Mouse (Mus musculus) limb, embryonic 14.5 days (tissue): ENCODE results near the gene Tchhl1. TPM values are rescaled to one million over a fixed set of nuclear protein-coding genes. Genes with fewer than 3 reads are reported as not detected.

Source experiments
- ATAC-seq: fragments of 200-750 bp; cut with Nextera tagmentation; 2 replicates; pipeline ENCODE4 v1.8.0; 2017; ENCODE audit warnings: low read depth, moderate number of reproducible peaks, moderate TSS enrichment; ENCODE audit not compliant: low FRiP score
- DNase-seq: peaks from one replicate; pipeline ENCODE4 v3.0.0-alpha.2; 2015; ENCODE audit warnings: low spot score
- H3K27ac ChIP-seq: fragments of 300-500 bp; sonication (generic); replicated peaks from 2 replicates; pipeline ENCODE4 v1.5.1; 2014; ENCODE audit warnings: low read depth, mild to moderate bottlenecking, low read length, moderate library complexity, mixed read lengths
- H3K27me3 ChIP-seq: fragments of 300-500 bp; sonication (generic); 2 replicates; pipeline ENCODE4 v1.6.1; 2014; ENCODE audit warnings: low read length, mixed read lengths; ENCODE audit not compliant: control insufficient read depth, insufficient read depth
- H3K36me3 ChIP-seq: fragments of 300-500 bp; sonication (generic); 2 replicates; pipeline ENCODE4 v1.6.1; 2014; ENCODE audit warnings: mild to moderate bottlenecking, low read length, moderate library complexity, mixed read lengths; ENCODE audit not compliant: control insufficient read depth, insufficient read depth
- H3K4me1 ChIP-seq: fragments of 300-500 bp; sonication (generic); 2 replicates; pipeline ENCODE4 v1.6.1; 2014; ENCODE audit warnings: antibody characterized with exemption, low read length, mixed read lengths; ENCODE audit not compliant: control insufficient read depth, insufficient read depth
- H3K4me2 ChIP-seq: fragments of 300-500 bp; sonication (generic); replicated peaks from 2 replicates; pipeline ENCODE4 v1.6.1; 2014; ENCODE audit warnings: low read depth, mild to moderate bottlenecking, low read length, moderate library complexity; ENCODE audit not compliant: severe bottlenecking
- H3K4me3 ChIP-seq: fragments of 300-500 bp; sonication (generic); replicated peaks from 2 replicates; pipeline ENCODE4 v1.5.1; 2014; ENCODE audit warnings: low read length
- H3K9ac ChIP-seq: fragments of 300-500 bp; sonication (generic); 2 replicates; pipeline ENCODE4 v1.6.1; 2014; ENCODE audit warnings: mild to moderate bottlenecking, low read depth, low read length, moderate library complexity; ENCODE audit not compliant: severe bottlenecking
- H3K9me3 ChIP-seq: fragments of 300-500 bp; sonication (generic); 2 replicates; pipeline ENCODE4 v1.6.1; 2016; ENCODE audit warnings: low read length; ENCODE audit not compliant: control insufficient read depth
- POLR2A ChIP-seq: fragments of 200-500 bp; IDR thresholded peaks from 2 replicates; pipeline ENCODE4 v1.8.0; 2012; ENCODE audit warnings: inconsistent platforms, mild to moderate bottlenecking, moderate library complexity, borderline replicate concordance; ENCODE audit not compliant: insufficient read depth, insufficient read length; ENCODE audit errors: extremely low read depth
- WGBS: fragments of 180-500 bp; shearing (Covaris S2); extraction: QIAGEN DNeasy Blood & Tissue Kit; methylation state at CpG from one replicate; pipeline ENCODE4 v1.1.7; 2014; 5-methylcytosine and 5-hydroxymethylcytosine counted together
- polyA plus RNA-seq, 2 experiments: library from polyadenylated mRNA; depleted of rRNA in 1 of 2; stranded (reverse) in 1 of 2; unstranded in 1 of 2; fragments of >200 nt; fragmentation: Nextera tagmentation in 1 of 2; extraction: Ambion mirVana in 1 of 2; gene quantifications; 2 replicates each; pipeline versions ENCODE4 v1.2.1 to v1.2.3; 2012 to 2014

Gene Tchhl1
- polyA plus RNA-seq, 2 experiments: not detected

DNA sequence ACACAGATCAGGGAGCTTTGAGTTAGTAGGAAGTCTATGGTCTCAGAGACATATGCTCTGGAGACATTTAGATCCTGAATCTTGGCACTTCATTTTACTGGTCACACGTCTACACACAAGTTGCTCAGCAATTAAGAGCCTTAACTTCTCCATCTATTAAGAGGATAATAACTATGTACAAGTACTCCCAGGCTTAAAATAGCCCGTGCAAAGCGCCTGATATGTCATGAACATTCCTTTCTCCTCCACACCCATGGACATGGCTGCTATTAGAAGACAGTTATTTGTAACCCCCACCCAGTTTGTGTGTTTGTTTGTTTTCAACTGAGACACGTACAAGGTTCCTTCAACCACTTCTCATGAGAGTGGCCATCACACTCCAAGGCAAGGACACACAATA is 1.4 kb upstream of the Tchhl1 start:
- Histone ChIP-seq H3K9ac (no peak overlapping the region), H3K27me3 (no peaks in the 10 kb centered on the region), H3K27ac (no peak overlapping the region), H3K9me3 (no peaks in the 10 kb centered on the region), H3K4me3 (no peak overlapping the region), H3K4me1 (no peaks in the 10 kb centered on the region), H3K36me3 (no peaks in the 10 kb centered on the region), H3K4me2 (no peak overlapping the region)
- no peak for DNase-seq
- no peak for ATAC-seq
- 79% methylated on average over 4 of the region's 4 CpGs for WGBS
- TF ChIP-seq POLR2A: no peak

GRCm38 (mm10) chr3:93469629-93470028 is 1.1 kb downstream of the Tchhl1 start:
- TF ChIP-seq POLR2A: no peak
- H3K27me3 ChIP-seq: no peaks in the 10 kb centered on the region
- no peaks in the 10 kb centered on the region for H3K36me3 ChIP-seq
- ATAC-seq (no peak), DNase-seq (no peak)
- no peak overlapping the region for H3K4me2 ChIP-seq
- no peak overlapping the region for H3K9ac ChIP-seq
- H3K4me1 ChIP-seq: no peaks in the 10 kb centered on the region
- no peak overlapping the region for H3K27ac ChIP-seq
- WGBS: 64% methylated on average over 3 of the region's 3 CpGs
- no peaks in the 10 kb centered on the region for H3K9me3 ChIP-seq
- no peak overlapping the region for H3K4me3 ChIP-seq

- TF ChIP-seq POLR2A: no peak
- Histone ChIP-seq H3K27ac (no peak overlapping the region), H3K4me3 (no peak overlapping the region), H3K9ac (no peak overlapping the region), H3K27me3 (no peaks in the 10 kb centered on the region), H3K9me3 (no peaks in the 10 kb centered on the region), H3K36me3 (no peaks in the 10 kb centered on the region), H3K4me1 (no peaks in the 10 kb centered on the region), H3K4me2 (no peak overlapping the region)
- ATAC-seq (no peak), DNase-seq (no peak)
- 92% methylated on average over 1 of the region's 1 CpGs for WGBS
Measured at GRCm38 (mm10) chr3:93480053-93480452, 11.5 kb downstream of the Tchhl1 start.

GRCm38 (mm10) chr3:93481982-93482616 is 13.5 kb downstream of the Tchhl1 start:
- DNase-seq (no peak), ATAC-seq (no peak)
- Histone ChIP-seq H3K27ac (no peak overlapping the region), H3K36me3 (no peaks in the 10 kb centered on the region), H3K27me3 (no peaks in the 10 kb centered on the region), H3K9me3 (no peaks in the 10 kb centered on the region), H3K4me2 (no peak overlapping the region), H3K4me1 (no peaks in the 10 kb centered on the region), H3K4me3 (no peak overlapping the region), H3K9ac (no peak overlapping the region)
- TF ChIP-seq POLR2A: no peak
- 53% methylated on average over 2 of the region's 2 CpGs for WGBS

- H3K4me2 ChIP-seq: no peak overlapping the region
- no peaks in the 10 kb centered on the region for H3K36me3 ChIP-seq
- H3K4me3 ChIP-seq: no peak overlapping the region
- no peak overlapping the region for H3K9ac ChIP-seq
- no peaks in the 10 kb centered on the region for H3K4me1 ChIP-seq
- TF ChIP-seq POLR2A: no peak
- ATAC-seq (no peak), DNase-seq (no peak)
- no peaks in the 10 kb centered on the region for H3K9me3 ChIP-seq
- H3K27ac ChIP-seq: no peak overlapping the region
- no peaks in the 10 kb centered on the region for H3K27me3 ChIP-seq
- 89% methylated on average over 3 of the region's 3 CpGs for WGBS
Measured at GRCm38 (mm10) chr3:93485611-93486010, 17.1 kb downstream of the Tchhl1 start.
